Mouse (Mus musculus): Measurements from ENCODE around the gene G6pdx. TPM values are rescaled to one million over a fixed set of nuclear protein-coding genes. Genes with fewer than 3 reads are reported as not detected.

Gene G6pdx
- 1 to 10 TPM; 6.5 to 7.1 TPM for total RNA-seq (2021)
- 13.1 and 13.9 TPM in 2 replicates for polyA plus RNA-seq (2012; rRNA removed)
- long read RNA-seq, partial matches to known transcripts: 0 of 4 reads
- long read RNA-seq, other reads (novel, unspliced or antisense): 0 of 4 reads

- H3K4me1 ChIP-seq (ENCODE audit: control insufficient read depth, insufficient read depth, low read length): 0 out of 2 replicates have a peak, but pooled peaks cover 3% of the 10 kb centered on the region
- no peak for TF ChIP-seq EP300 (IDR thresholded peaks at IDR 0.05; ENCODE audit: insufficient read depth, low read depth, low read length)
- peak; percentile 49 for TF ChIP-seq CTCF (IDR thresholded peaks at IDR 0.05)
- TF ChIP-seq POLR2A (IDR thresholded peaks at IDR 0.05; ENCODE audit: insufficient read depth, low read depth, low read length): peak; percentile 71
- peak within 1 kb of the TSS; percentile 79 for H3K9ac ChIP-seq (ENCODE audit: low read depth, low read length)
- peak; percentile 88 to 91 for DNase-seq
- no peaks in the 10 kb centered on the region for H3K27me3 ChIP-seq (ENCODE audit: control insufficient read depth, insufficient read depth, low read length)
- no peaks in the 10 kb centered on the region for H3K36me3 ChIP-seq (ENCODE audit: control insufficient read depth, insufficient read depth, low read length)
- WGBS: 16% methylated on average over 25 of the region's 25 CpGs
- H3K4me3 ChIP-seq: peak within 1 kb of the TSS; percentile 48
- intact Hi-C loops (cut with DNase I): loop anchor here (5.0 kb wide), 2 partner anchors 37 to 182 kb away; partner anchors contain the start of genes Fam3a, Flna and Ikbkg
- peak within 1 kb of the TSS; percentile 95 for H3K27ac ChIP-seq
- H3K79me2 ChIP-seq (replicated peaks; ENCODE audit: control insufficient read depth, insufficient read depth, low read length): no peaks in the 10 kb centered on the region
Measured at GRCm38 (mm10) chrX:74428826-74429276, at the start of gene G6pdx. Gene G6pdx (minus strand): TSS chrX:74429194.

- intact Hi-C loops (cut with DNase I): no loop called here
- TF ChIP-seq POLR2A (IDR thresholded peaks at IDR 0.05; ENCODE audit: insufficient read depth, low read depth, low read length) (no peak), CTCF (IDR thresholded peaks at IDR 0.05) (peak; percentile 84), EP300 (IDR thresholded peaks at IDR 0.05; ENCODE audit: insufficient read depth, low read depth, low read length) (no peak)
- Histone ChIP-seq H3K27me3 (ENCODE audit: control insufficient read depth, insufficient read depth, low read length) (no peaks in the 10 kb centered on the region), H3K36me3 (ENCODE audit: control insufficient read depth, insufficient read depth, low read length) (no peaks in the 10 kb centered on the region), H3K79me2 (replicated peaks; ENCODE audit: control insufficient read depth, insufficient read depth, low read length) (no peaks in the 10 kb centered on the region), H3K4me1 (ENCODE audit: control insufficient read depth, insufficient read depth, low read length) (no peaks in the 10 kb centered on the region), H3K27ac (no peak overlapping the region), H3K9ac (ENCODE audit: low read depth, low read length) (no peak overlapping the region), H3K4me3 (no peak overlapping the region)
- 19% methylated on average over 4 of the region's 4 CpGs for WGBS
- DNase-seq: no peak
Measured at GRCm38 (mm10) chrX:74452773-74453172, 23.8 kb upstream of the G6pdx start.

GRCm38 (mm10) chrX:74451157-74451912 lies 22.3 kb upstream of the G6pdx start:
- H3K79me2 ChIP-seq (replicated peaks; ENCODE audit: control insufficient read depth, insufficient read depth, low read length): no peaks in the 10 kb centered on the region
- TF ChIP-seq POLR2A (IDR thresholded peaks at IDR 0.05; ENCODE audit: insufficient read depth, low read depth, low read length) (no peak), EP300 (IDR thresholded peaks at IDR 0.05; ENCODE audit: insufficient read depth, low read depth, low read length) (no peak)
- intact Hi-C loops (cut with DNase I): no loop called here
- WGBS: 69% methylated on average over 4 of the region's 4 CpGs
- no peak overlapping the region for H3K4me3 ChIP-seq
- no peak overlapping the region for H3K9ac ChIP-seq (ENCODE audit: low read depth, low read length)
- no peaks in the 10 kb centered on the region for H3K27me3 ChIP-seq (ENCODE audit: control insufficient read depth, insufficient read depth, low read length)
- H3K36me3 ChIP-seq (ENCODE audit: control insufficient read depth, insufficient read depth, low read length): no peaks in the 10 kb centered on the region; the same call in 1 of the 2 replicates
- no peak for DNase-seq
- H3K27ac ChIP-seq: no peak overlapping the region
- no peaks in the 10 kb centered on the region for H3K4me1 ChIP-seq (ENCODE audit: control insufficient read depth, insufficient read depth, low read length)

- Histone ChIP-seq H3K79me2 (replicated peaks; ENCODE audit: control insufficient read depth, insufficient read depth, low read length) (no peaks in the 10 kb centered on the region), H3K4me1 (ENCODE audit: control insufficient read depth, insufficient read depth, low read length) (0 out of 2 replicates have a peak, but pooled peaks cover 3% of the 10 kb centered on the region), H3K9ac (ENCODE audit: low read depth, low read length) (peak overlapping the region; percentile 79), H3K27me3 (ENCODE audit: control insufficient read depth, insufficient read depth, low read length) (no peaks in the 10 kb centered on the region), H3K4me3 (peak overlapping the region; percentile 48), H3K27ac (peak overlapping the region; percentile 95), H3K36me3 (ENCODE audit: control insufficient read depth, insufficient read depth, low read length) (no peaks in the 10 kb centered on the region)
- intact Hi-C loops (cut with DNase I): loop anchor here (5.0 kb wide), 2 partner anchors 37 to 182 kb away; partner anchors contain the start of genes Fam3a, Flna and Ikbkg
- no peak for TF ChIP-seq EP300 (IDR thresholded peaks at IDR 0.05; ENCODE audit: insufficient read depth, low read depth, low read length)
- TF ChIP-seq POLR2A (IDR thresholded peaks at IDR 0.05; ENCODE audit: insufficient read depth, low read depth, low read length): peak; percentile 64; the same call in 1 of the 2 replicates
- TF ChIP-seq CTCF (IDR thresholded peaks at IDR 0.05): no peak
- DNase-seq: peak; percentile 83 to 84
- WGBS: 18% methylated on average over 22 of the region's 22 CpGs
Measured at GRCm38 (mm10) chrX:74429290-74429821, 362 bp upstream of the G6pdx start.

- no peaks in the 10 kb centered on the region for H3K27me3 ChIP-seq (ENCODE audit: control insufficient read depth, insufficient read depth, low read length)
- peak overlapping the region; percentile 48 for H3K4me3 ChIP-seq
- peak overlapping the region; percentile 95 for H3K27ac ChIP-seq
- 26% methylated on average over 35 of the region's 35 CpGs for WGBS
- no peaks in the 10 kb centered on the region for H3K36me3 ChIP-seq (ENCODE audit: control insufficient read depth, insufficient read depth, low read length)
- no peak for DNase-seq
- no peaks in the 10 kb centered on the region for H3K79me2 ChIP-seq (replicated peaks; ENCODE audit: control insufficient read depth, insufficient read depth, low read length)
- TF ChIP-seq EP300 (IDR thresholded peaks at IDR 0.05; ENCODE audit: insufficient read depth, low read depth, low read length) (no peak), POLR2A (IDR thresholded peaks at IDR 0.05; ENCODE audit: insufficient read depth, low read depth, low read length) (no peak), CTCF (IDR thresholded peaks at IDR 0.05) (no peak)
- peak overlapping the region; percentile 63 for H3K9ac ChIP-seq (ENCODE audit: low read depth, low read length)
- H3K4me1 ChIP-seq (ENCODE audit: control insufficient read depth, insufficient read depth, low read length): 0 out of 2 replicates have a peak, but pooled peaks cover 3% of the 10 kb centered on the region
- intact Hi-C loops (cut with DNase I): loop anchor here (5.0 kb wide), 2 partner anchors 36 to 181 kb away; partner anchors contain the start of genes Fam3a, Flna and Ikbkg
Measured at GRCm38 (mm10) chrX:74428146-74428825, 708 bp downstream of the G6pdx start.

Data from heart, adult 2 months (tissue).